Mouse (Mus musculus) cerebellum, adult 11-12 months (tissue): Measurements from ENCODE around the gene Prr12.
"Not testable (repeated sequence)": the region's sequence is repeated elsewhere in the genome, so short reads cannot be mapped to it uniquely, and the experiment has no call there.

Experiments used
- DNase-seq: peaks from one replicate; pipeline ENCODE4 v3.0.0; 2022

Prr12 gene

GRCm38 (mm10) chr7:45052862-45053116 is at the start of gene Prr12:
Prr12 (minus strand) TSS chr7:45052881.
- DNase-seq = no peak

- no peak for DNase-seq
Measured at GRCm38 (mm10) chr7:45102441-45102840, 49.8 kb upstream of the Prr12 start.

- DNase-seq = no peak
Measured at GRCm38 (mm10) chr7:45100046-45100445, 47.4 kb upstream of the Prr12 start.

- no peak for DNase-seq
Measured at GRCm38 (mm10) chr7:45098541-45099240, 46.0 kb upstream of the Prr12 start.

- no peak for DNase-seq
Measured at GRCm38 (mm10) chr7:45097479-45097878, 44.8 kb upstream of the Prr12 start.

- not testable (repeated sequence) for DNase-seq
Measured at GRCm38 (mm10) chr7:45095965-45096364, 43.3 kb upstream of the Prr12 start.

GRCm38 (mm10) chr7:45095367-45095766 is 42.7 kb upstream of the Prr12 start:
- DNase-seq = no peak

- no peak for DNase-seq
Measured at GRCm38 (mm10) chr7:45094121-45094520, 41.4 kb upstream of the Prr12 start.

GRCm38 (mm10) chr7:45093516-45093905 is 40.8 kb upstream of the Prr12 start:
- no peak for DNase-seq

- no peak for DNase-seq
Measured at GRCm38 (mm10) chr7:45092828-45093515, 40.3 kb upstream of the Prr12 start.

- no peak for DNase-seq
Measured at GRCm38 (mm10) chr7:45092048-45092447, 39.4 kb upstream of the Prr12 start, which contains the start of gene Rcn3. Rcn3 (minus strand) TSS chr7:45092221.

- DNase-seq = no peak
Measured at GRCm38 (mm10) chr7:45091001-45091990, 38.6 kb upstream of the Prr12 start.

- no peak for DNase-seq
Measured at GRCm38 (mm10) chr7:45090251-45090977, 37.7 kb upstream of the Prr12 start.

- DNase-seq = no peak
Measured at GRCm38 (mm10) chr7:45088597-45088996, 35.9 kb upstream of the Prr12 start.

GRCm38 (mm10) chr7:45086084-45086483 is 33.4 kb upstream of the Prr12 start:
- DNase-seq = no peak

- no peak for DNase-seq
Measured at GRCm38 (mm10) chr7:45083300-45083890, 30.7 kb upstream of the Prr12 start.

- DNase-seq = no peak
Measured at GRCm38 (mm10) chr7:45082401-45083299, 30.0 kb upstream of the Prr12 start.

GRCm38 (mm10) chr7:45081016-45081415 is 28.3 kb upstream of the Prr12 start:
- DNase-seq = no peak

- DNase-seq = peak; percentile 75
Measured at GRCm38 (mm10) chr7:45079856-45080255, 27.2 kb upstream of the Prr12 start.

GRCm38 (mm10) chr7:45078513-45078912 is 25.8 kb upstream of the Prr12 start:
- peak; percentile 53 for DNase-seq

GRCm38 (mm10) chr7:45077829-45078228 is 25.1 kb upstream of the Prr12 start:
- DNase-seq = no peak
